Mouse (Mus musculus): ENCODE results near the gene Cpb1.

GRCm38 (mm10) chr3:20243913-20244312 lies 31.6 kb downstream of the Cpb1 start:
- TF ChIP-seq CTCF (IDR thresholded peaks at IDR 0.05; ENCODE audit: borderline replicate concordance, extremely low read depth, insufficient read depth, insufficient read length) = no peak
- TF ChIP-seq POLR2A (IDR thresholded peaks at IDR 0.05; ENCODE audit: borderline replicate concordance, extremely low read depth, insufficient read depth, insufficient read length, poor library complexity, severe bottlenecking) = no peak
